Mouse (Mus musculus): Measurements from ENCODE around the gene Sestd1. TPM values are rescaled to one million over a fixed set of nuclear protein-coding genes. Genes with fewer than 3 reads are reported as not detected.

Gene Sestd1
- polyA plus RNA-seq, 1 experiment from 2014 or later: 21.4 TPM

DNA sequence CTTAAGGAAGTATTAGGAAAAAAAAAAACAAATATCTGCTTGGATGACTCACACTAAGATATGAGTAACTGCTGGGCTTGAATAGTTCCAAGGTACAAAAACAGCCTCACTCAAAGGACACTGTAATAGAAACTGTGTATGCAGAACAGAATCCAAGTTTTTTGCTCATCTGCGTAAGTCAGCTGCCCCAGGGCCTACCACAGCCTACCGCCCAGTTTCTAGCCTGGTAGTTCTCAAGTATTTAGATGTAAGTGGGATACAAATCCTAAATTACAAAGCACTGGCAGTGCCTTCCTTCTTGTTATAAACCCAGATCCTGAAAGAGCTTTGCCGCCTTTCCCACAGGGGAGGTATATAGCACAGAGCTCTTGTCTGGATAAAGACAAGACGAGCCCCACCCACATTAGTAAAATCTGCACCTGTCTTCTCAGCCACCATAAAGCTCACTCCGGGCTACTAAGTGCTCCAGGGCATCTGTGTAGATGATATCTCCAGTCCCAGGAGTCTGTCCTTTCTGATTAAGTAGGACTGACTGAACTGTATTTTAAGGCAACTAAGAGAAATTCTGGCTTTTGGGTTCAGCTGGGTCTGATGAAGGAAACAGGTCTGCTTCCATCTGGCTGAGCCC, 11.7 kb downstream of the Sestd1 start:
- Histone ChIP-seq H3K27me3 (no peaks in the 10 kb centered on the region), H3K36me3 (no peaks in the 10 kb centered on the region), H3K4me3 (no peak overlapping the region), H3K9me3 (no peaks in the 10 kb centered on the region), H3K27ac (no peak overlapping the region), H3K4me2 (no peak overlapping the region), H3K4me1 (peaks cover 41% of the 10 kb centered on the region), H3K9ac (no peak overlapping the region)
- no peak for ATAC-seq (ENCODE audit: borderline replicate concordance, extremely low read depth, low FRiP score, low TSS enrichment)
- 85% methylated on average over 5 of the region's 5 CpGs for WGBS

DNA sequence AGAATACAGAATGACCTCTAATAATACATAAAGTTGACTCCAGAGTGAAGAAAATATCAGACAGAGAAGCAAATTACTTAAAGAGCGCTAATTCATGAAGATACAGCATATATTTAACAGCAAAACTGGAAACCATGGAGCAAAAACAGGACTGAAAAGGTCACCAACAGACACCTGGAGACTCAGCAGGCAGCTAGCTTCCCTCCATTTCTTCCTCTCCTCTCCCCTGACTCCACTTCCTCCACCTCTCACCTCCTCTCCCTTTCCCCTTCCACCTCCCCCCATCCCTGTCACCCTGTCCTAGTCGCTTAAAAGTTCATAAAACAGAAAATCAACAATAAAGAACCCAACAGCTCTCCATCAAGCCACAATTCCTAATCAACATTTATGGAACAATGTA, 13.5 kb downstream of the Sestd1 start:
- no peak for ATAC-seq (ENCODE audit: borderline replicate concordance, extremely low read depth, low FRiP score, low TSS enrichment)
- no peaks in the 10 kb centered on the region for H3K36me3 ChIP-seq
- H3K27me3 ChIP-seq: no peaks in the 10 kb centered on the region
- no peak overlapping the region for H3K4me3 ChIP-seq
- H3K9ac ChIP-seq: no peak overlapping the region
- peaks cover 44% of the 10 kb centered on the region for H3K4me1 ChIP-seq
- H3K4me2 ChIP-seq: no peak overlapping the region
- no peaks in the 10 kb centered on the region for H3K9me3 ChIP-seq
- 87% methylated on average over 2 of the region's 2 CpGs for WGBS
- no peak overlapping the region for H3K27ac ChIP-seq

DNA sequence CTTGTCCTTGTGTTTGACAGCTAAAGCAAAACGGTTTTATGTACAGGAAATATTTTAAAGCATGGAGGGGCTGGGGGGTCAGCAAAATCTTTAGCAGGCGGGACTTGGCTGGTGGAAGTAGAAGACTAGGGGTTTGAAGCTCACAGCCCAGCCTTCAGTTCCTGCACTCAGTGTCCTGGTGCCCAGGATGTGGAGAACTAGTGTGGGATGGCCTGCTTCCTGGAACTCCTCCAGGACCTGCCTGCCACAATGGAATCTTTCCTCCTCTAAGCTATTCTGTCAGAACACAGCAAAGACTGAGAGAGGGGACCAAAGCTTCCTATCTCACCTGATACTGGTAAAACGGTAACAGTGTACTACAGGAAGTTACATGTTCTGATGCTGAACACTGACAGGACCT, 14.4 kb downstream of the Sestd1 start:
- peak; percentile 35; the same call in 1 of the 2 replicates for ATAC-seq (ENCODE audit: borderline replicate concordance, extremely low read depth, low FRiP score, low TSS enrichment)
- peak overlapping the region; percentile 36; the same call in 1 of the 2 replicates for H3K27ac ChIP-seq

DNA sequence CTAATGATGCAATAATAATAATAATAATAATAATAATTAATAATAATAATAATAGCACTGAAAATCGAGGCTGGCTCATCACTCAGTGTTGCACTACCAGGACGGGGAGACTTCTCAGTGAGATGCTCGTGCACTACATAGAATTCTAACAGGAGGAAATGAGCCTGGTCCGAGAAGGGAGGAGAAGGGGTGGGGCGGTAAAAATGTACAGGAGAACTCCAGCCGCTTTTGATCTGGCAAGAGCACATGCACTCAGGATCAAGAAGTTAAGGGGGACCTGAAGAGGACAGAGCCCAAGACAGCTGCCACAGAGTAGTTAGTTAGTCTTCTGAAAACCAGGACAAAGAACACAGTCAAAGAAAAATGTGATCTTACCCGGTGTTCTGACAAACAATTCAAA, 15.1 kb downstream of the Sestd1 start:
- H3K9ac ChIP-seq: no peak overlapping the region
- H3K4me1 ChIP-seq: peaks cover 44% of the 10 kb centered on the region
- H3K9me3 ChIP-seq: no peaks in the 10 kb centered on the region
- no peak overlapping the region for H3K27ac ChIP-seq
- ATAC-seq (ENCODE audit: borderline replicate concordance, extremely low read depth, low FRiP score, low TSS enrichment): no peak
- H3K27me3 ChIP-seq: no peaks in the 10 kb centered on the region
- no peak overlapping the region for H3K4me2 ChIP-seq
- H3K4me3 ChIP-seq: no peak overlapping the region
- no peaks in the 10 kb centered on the region for H3K36me3 ChIP-seq
- WGBS: 39% methylated on average over 7 of the region's 7 CpGs

More for the DNA sequence above, 14.4 kb downstream of the Sestd1 start:
- Histone ChIP-seq H3K4me1 (peaks cover 44% of the 10 kb centered on the region), H3K9me3 (no peaks in the 10 kb centered on the region), H3K4me3 (no peak overlapping the region), H3K9ac (no peak overlapping the region), H3K4me2 (no peak overlapping the region), H3K36me3 (no peaks in the 10 kb centered on the region), H3K27me3 (no peaks in the 10 kb centered on the region)
- WGBS: 57% methylated on average over 3 of the region's 3 CpGs

DNA sequence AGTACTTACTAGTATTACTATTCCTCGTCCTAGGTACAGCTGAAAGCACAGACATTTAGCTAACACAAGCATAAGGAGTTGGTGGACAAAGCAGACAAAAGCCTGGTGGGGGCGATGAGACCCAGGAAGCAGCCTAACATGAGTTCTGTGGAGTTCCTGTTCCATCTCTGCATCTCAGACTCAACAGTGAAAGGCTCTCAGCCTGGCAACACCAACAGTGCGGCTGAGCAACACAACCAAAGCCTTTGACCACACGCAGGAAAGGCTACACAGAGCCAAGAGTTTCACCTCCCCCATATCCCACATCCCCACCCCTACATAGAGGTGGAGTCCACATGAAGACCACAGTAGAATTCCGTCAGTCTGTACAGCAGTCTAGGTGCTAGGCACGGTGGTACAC, 15.8 kb downstream of the Sestd1 start:
- H3K9me3 ChIP-seq: no peaks in the 10 kb centered on the region
- H3K27me3 ChIP-seq: no peaks in the 10 kb centered on the region
- H3K4me2 ChIP-seq: no peak overlapping the region
- H3K4me1 ChIP-seq: peaks cover 49% of the 10 kb centered on the region
- no peak overlapping the region for H3K4me3 ChIP-seq
- no peaks in the 10 kb centered on the region for H3K36me3 ChIP-seq
- WGBS: 78% methylated on average over 6 of the region's 6 CpGs
- ATAC-seq (ENCODE audit: borderline replicate concordance, extremely low read depth, low FRiP score, low TSS enrichment): no peak
- H3K9ac ChIP-seq: no peak overlapping the region
- H3K27ac ChIP-seq: no peak overlapping the region

DNA sequence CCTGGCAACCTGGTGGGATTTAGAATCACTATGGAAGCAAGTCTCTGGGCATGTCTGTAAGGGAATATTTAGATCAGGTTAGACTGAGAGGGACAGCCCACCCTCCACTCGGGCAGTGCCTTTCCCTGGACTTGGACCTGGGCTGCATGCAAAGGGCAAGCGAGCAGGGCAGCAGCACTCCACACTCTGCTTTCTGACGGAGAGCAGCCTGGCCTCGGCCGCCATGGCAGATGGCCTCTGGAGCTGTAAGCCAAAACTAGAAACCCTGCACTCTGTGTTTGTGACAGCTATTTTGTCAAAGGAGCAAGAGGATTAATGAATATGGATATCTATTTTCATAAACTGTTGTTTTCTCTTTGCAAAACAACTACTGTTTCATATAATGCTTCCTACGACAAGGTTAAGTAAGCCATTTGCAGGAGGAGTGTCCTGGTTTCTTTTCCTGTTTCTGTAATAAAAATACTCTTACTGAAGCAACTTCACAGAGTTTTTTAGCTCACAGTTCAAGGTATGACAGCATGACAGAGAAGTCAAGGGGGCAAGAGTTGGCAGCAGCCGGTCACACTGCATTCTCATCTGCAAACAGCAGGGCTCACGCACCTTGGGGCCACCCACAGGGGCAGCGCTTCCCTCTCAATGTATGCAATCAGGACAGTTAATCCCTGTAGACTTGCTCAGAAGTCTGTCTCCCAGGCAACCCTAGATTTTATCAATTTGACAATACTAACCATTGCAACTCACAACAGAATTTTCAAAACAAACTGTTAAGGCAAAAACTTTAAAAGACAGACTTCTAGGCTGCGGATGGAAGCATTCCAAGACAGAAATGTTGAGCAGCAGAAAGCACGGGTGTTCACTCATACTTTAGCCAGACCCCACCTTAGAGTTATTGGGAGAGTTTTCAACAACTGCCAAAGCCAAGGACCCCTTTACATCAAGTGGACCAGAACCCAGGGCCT, 16.6 kb downstream of the Sestd1 start:
- no peak for ATAC-seq (ENCODE audit: borderline replicate concordance, extremely low read depth, low FRiP score, low TSS enrichment)
- 48% methylated on average over 11 of the region's 11 CpGs for WGBS
- Histone ChIP-seq H3K4me2 (no peak overlapping the region), H3K27me3 (no peaks in the 10 kb centered on the region), H3K36me3 (no peaks in the 10 kb centered on the region), H3K9ac (no peak overlapping the region), H3K4me1 (peaks cover 41% of the 10 kb centered on the region), H3K4me3 (no peak overlapping the region), H3K27ac (0 out of 2 replicates have a peak overlapping the region, but pooled peaks have one; percentile 4), H3K9me3 (no peaks in the 10 kb centered on the region)

DNA sequence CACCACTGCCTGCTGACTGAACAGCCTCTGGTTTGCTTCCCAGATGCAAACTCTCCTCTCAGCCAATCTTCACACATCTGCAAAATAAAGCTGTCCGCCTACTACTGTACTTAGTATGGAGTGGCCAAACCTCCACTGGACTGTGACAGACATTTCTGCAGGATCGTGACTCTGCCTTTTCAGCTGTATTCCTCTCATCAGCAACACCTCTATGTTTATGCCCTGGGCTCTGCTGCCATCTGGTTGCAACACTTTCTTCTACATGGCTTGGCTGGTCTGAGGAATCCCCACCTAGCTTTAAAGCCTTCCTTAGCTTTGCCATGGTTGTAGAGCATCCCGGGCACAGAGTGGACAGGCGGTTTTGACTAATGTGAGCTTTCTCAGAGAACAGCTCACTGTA, 20.3 kb downstream of the Sestd1 start:
- ATAC-seq (ENCODE audit: borderline replicate concordance, extremely low read depth, low FRiP score, low TSS enrichment): no peak
- Histone ChIP-seq H3K4me2 (no peak overlapping the region), H3K4me1 (peaks cover 24% of the 10 kb centered on the region), H3K9me3 (no peaks in the 10 kb centered on the region), H3K4me3 (no peak overlapping the region), H3K27ac (no peak overlapping the region), H3K27me3 (no peaks in the 10 kb centered on the region), H3K36me3 (no peaks in the 10 kb centered on the region), H3K9ac (no peak overlapping the region)
- 54% methylated on average over 4 of the region's 4 CpGs for WGBS

DNA sequence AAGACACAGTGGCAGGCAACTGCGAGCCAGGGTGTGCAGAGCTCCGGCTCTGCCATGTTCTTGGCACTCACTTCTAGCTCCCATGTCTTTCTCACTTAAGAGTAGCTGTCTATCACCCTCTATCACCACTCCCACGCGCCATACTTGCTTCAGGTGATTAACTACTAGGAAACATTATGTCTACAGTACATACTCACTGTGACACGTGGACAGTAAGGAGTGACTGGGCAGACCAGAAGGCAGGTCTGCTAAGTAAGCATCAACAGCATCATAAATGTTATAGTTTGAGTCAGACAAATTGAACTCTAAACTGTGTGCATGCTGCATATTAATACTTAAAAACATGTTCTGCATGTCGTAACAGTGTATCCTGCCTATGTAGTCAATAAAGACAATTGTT, 27.2 kb downstream of the Sestd1 start:
- H3K4me1 ChIP-seq: no peaks in the 10 kb centered on the region
- H3K9me3 ChIP-seq: no peaks in the 10 kb centered on the region
- WGBS: 78% methylated on average over 6 of the region's 6 CpGs
- H3K36me3 ChIP-seq: no peaks in the 10 kb centered on the region
- no peaks in the 10 kb centered on the region for H3K27me3 ChIP-seq
- H3K4me3 ChIP-seq: no peak overlapping the region
- no peak for ATAC-seq (ENCODE audit: borderline replicate concordance, extremely low read depth, low FRiP score, low TSS enrichment)
- no peak overlapping the region for H3K27ac ChIP-seq
- no peak overlapping the region for H3K9ac ChIP-seq
- no peak overlapping the region for H3K4me2 ChIP-seq

DNA sequence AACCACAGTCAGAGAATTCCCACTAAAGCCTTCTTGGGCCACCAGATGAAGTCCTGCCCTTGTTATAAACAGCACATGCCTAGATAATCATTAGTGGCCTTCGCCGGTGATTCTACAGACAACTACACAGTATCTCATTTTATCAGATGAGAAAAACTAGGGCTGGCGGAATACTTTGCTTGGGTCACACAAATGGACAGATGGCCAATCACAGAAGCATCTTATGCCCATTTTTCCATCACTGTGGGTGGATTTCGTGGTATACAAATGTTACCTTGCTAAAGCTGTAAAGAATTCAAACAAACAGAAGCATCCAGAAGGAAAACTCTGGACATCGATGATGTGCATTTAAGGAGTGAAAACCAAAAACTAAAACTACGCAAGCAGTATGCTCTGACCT, 28.7 kb downstream of the Sestd1 start:
- no peaks in the 10 kb centered on the region for H3K36me3 ChIP-seq
- H3K4me3 ChIP-seq: no peak overlapping the region
- no peak for ATAC-seq (ENCODE audit: borderline replicate concordance, extremely low read depth, low FRiP score, low TSS enrichment)
- no peaks in the 10 kb centered on the region for H3K4me1 ChIP-seq
- H3K4me2 ChIP-seq: no peak overlapping the region
- WGBS: 88% methylated on average over 6 of the region's 6 CpGs
- H3K9me3 ChIP-seq: no peaks in the 10 kb centered on the region
- no peak overlapping the region for H3K9ac ChIP-seq
- H3K27me3 ChIP-seq: no peaks in the 10 kb centered on the region
- no peak overlapping the region for H3K27ac ChIP-seq

DNA sequence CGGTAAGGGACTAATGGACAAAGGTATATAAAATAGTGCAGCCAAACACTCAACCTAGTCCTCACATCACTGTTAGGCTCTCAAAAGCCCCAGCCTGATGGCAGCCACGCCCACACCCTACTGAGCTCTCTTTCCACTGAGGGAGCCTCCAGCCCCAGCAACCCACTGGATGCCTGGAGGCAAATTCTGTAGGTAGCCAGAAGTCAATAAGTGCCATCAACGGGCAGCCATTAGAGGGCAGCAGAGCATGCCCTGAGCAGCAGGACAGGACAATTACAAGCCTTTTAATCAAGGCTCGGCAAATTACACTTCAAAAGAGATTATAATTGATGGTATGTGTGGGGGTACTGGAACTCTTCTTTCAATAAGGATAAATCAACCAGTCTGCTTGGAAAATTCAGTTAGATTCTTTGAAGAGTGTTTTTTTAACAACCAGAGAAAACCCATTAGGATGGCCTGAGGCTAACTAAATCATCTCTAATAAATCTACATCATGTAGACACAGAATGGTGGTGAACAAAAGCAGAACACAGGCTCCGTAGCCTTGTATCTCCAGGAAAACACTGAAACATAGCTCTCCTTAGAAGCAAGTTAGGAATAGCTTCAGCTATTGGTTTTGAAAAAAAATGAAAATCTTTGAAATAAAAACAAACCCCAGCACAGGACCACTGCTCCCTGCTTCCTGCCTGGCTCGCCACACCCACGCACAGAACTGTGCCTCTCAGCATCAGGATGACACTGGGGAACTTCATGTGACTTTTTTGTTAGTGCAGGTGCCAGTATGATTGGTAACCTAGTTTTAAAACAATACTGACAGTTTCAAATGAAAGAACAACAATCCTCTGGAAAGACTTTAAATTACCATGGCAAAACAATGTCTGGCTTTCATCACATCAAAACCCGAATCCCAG, 30.4 kb downstream of the Sestd1 start:
- Histone ChIP-seq H3K36me3 (no peaks in the 10 kb centered on the region), H3K4me1 (no peaks in the 10 kb centered on the region), H3K27me3 (no peaks in the 10 kb centered on the region), H3K9me3 (no peaks in the 10 kb centered on the region), H3K27ac (no peak overlapping the region), H3K9ac (no peak overlapping the region), H3K4me3 (no peak overlapping the region), H3K4me2 (no peak overlapping the region)
- no peak for ATAC-seq (ENCODE audit: borderline replicate concordance, extremely low read depth, low FRiP score, low TSS enrichment)
- WGBS: 41% methylated on average over 8 of the region's 8 CpGs

DNA sequence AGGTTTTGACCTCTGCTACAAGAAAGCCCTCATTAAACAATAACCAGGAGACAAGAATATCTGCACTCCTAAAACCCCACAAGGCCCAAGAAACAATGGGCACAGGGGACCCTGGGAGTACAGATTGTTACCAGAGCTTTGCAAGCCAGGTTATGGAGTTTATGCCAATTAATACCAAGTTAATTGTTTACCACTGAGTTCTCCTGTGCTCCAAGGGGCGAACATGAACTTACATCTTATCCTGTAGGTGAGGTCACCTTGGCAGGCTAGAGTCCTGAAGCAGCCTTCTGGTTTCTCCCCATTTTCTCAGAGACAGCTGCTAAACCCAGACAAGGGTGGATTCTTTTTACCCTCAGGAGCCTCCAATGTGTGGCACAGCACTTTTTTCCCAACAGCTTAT, 32.0 kb downstream of the Sestd1 start:
- Histone ChIP-seq H3K27me3 (no peaks in the 10 kb centered on the region), H3K9me3 (no peaks in the 10 kb centered on the region), H3K4me3 (no peak overlapping the region), H3K4me2 (no peak overlapping the region), H3K9ac (no peak overlapping the region), H3K36me3 (peaks cover 5% of the 10 kb centered on the region; the same call in 1 of the 2 replicates), H3K4me1 (no peaks in the 10 kb centered on the region), H3K27ac (no peak overlapping the region)
- 84% methylated on average over 1 of the region's 1 CpGs for WGBS
- ATAC-seq (ENCODE audit: borderline replicate concordance, extremely low read depth, low FRiP score, low TSS enrichment): no peak
